Mouse (Mus musculus) left cerebral cortex, adult 18-20 months (tissue): ENCODE results near the gene Zfp354c. TPM values are rescaled to one million over a fixed set of nuclear protein-coding genes. Genes with fewer than 3 reads are reported as not detected.
A peak's percentile ranks its signal among the peaks of the same experiment; 100 is the strongest.

Source experiments
- DNase-seq, 2 experiments: peaks; one replicate each; pipeline ENCODE4 v3.0.0; 2021 to 2022; ENCODE audit warnings: low spot score in 2 of 2, mixed read lengths in 1 of 2
- long read RNA-seq, 2 experiments: library from polyadenylated mRNA; stranded (forward); transcript quantifications; one replicate each; pipeline ENCODE4 v2.0.0; 2021
- total RNA-seq, 2 experiments: library from RNA; stranded (reverse); gene quantifications; 2 replicates each; pipeline ENCODE4 v1.2.3; 2021

Zfp354c gene
- 10 to 100 TPM; 45.4 to 47.2 TPM for total RNA-seq
- long read RNA-seq, experiment 1, full-length matches to known transcripts = 12 of 31 reads
- long read RNA-seq, experiment 1, partial matches to known transcripts = 1 of 31 reads
- long read RNA-seq, experiment 1, other reads (novel, unspliced or antisense) = 18 of 31 reads
- long read RNA-seq, experiment 2, full-length matches to known transcripts = 3 of 11 reads
- long read RNA-seq, experiment 2, partial matches to known transcripts = 0 of 11 reads
- long read RNA-seq, experiment 2, other reads (novel, unspliced or antisense) = 8 of 11 reads

DNA sequence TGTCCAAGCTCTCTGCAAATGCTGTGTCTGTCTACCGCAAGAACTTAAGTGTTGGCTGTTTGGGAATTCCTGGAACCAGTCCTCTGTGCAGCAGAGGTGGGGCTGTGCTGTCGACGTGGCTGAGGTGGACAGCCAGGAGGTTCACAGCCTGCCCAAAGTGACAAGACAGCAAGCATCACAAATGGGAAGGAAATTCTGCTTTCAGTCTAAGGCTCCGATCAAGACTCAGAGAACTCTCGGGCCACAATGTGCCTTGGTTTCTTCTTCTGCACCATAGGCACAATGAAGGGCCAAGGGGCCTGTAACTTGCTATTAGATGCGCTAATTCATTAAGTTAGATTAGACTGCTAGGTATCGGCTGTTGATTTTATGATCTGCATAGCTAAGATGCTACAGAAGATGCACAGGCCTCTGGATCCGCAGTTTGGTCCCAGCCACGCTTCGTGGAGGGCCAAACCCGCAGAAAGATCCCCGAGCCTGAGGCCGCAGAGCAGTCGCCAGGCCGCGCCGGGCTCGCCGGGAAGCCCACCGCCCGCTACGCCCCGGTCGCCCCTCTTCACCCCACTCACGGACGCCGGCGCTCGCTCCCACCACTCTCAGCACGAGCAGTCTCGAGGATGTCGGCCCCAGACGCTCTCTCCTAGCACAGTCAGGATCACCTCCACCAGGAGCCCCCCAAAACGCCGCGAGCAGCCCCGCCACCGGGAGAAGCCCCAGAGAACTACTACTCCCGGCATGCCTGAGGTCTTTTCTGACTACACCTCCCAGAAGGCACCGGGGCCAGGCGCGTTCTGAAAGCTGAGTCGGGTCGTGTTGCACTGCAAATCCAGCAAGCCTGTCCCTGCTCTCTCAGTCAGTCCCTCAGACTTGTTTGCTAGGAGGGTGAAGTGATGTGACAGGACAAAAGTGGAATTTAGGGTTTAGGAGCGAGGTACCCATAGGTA, at the start of gene Zfp354c:
Gene Zfp354c, minus strand, starts transcription at position 715 of the 944 bp plus-strand sequence.
- peak; percentile 86 to 92 for DNase-seq

DNA sequence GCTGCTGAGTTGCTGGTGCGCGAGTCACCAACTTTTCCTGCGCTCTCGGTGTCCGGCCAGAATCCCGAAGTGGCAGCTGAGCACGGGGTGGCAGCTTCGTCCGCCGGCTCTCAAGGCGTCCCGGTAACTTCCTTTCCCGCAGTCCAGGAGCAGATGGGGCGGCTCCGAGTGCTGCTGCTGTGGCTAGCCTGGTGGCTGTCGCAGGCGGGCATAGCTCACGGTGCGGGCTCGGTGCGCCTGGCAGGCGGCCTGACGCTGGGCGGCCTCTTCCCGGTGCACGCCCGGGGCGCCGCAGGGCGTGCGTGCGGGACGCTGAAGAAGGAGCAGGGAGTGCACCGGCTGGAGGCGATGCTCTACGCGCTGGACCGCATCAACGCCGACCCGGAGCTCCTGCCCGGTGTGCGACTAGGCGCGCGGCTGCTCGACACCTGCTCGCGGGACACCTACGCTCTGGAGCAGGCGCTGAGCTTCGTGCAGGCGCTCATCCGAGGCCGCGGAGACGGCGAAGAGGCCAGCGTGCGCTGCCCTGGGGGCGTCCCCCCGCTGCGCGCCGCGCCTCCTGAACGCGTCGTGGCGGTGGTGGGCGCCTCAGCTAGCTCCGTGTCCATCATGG, 23.6 kb upstream of the Zfp354c start:
- peak; percentile 6 to 17 for DNase-seq

DNA sequence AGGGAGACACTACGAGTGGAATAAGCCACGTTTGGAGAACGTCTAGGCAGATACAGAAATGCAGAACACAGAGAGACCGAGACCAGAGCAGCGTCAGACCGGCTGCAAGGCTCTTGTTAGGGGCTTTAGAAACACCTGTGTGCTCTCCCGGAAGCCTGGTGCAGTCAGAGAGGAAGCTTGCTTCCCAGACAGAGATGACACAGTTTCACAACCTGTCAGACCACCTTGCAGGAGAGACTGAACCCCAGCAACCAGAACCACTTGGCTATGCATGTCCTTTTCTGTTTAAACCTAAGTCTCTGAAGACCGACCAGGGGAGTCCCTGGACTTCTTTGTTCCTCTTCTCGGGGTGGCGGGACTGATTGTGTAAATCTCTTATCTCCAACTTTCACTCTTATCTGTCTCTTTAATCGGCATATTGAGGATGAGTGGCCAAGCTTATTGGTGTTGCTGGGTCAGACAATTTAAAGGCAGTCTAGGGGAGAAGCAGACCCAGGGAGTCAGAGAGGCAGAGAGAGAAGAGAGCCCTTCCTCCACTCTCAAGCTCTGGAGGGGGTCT, 22.7 kb upstream of the Zfp354c start, which contains the start of gene Grm6:
Gene Grm6, plus strand, starts transcription at position 509 of the 559 bp plus-strand sequence.
- no peak for DNase-seq

DNA sequence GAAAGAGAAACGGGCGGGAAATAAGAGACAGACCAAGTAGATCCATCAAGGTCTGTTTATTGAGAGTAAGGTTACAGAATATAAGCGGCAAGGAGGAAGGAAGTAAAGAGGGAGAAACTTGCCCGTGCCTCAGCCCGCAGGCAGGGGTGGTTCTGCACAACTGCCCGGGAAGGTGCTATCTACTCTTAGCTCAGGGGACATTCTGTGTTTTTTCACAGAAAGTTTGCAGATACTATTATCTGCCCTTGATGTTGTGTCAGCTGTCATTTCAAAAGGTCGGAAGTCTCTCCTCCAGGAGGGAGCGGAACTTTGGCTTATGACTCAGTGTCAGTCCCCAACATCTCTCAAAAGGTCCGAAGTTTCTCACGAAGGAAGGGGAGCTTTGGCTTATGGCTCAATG, 21.8 kb upstream of the Zfp354c start:
- DNase-seq = no peak

DNA sequence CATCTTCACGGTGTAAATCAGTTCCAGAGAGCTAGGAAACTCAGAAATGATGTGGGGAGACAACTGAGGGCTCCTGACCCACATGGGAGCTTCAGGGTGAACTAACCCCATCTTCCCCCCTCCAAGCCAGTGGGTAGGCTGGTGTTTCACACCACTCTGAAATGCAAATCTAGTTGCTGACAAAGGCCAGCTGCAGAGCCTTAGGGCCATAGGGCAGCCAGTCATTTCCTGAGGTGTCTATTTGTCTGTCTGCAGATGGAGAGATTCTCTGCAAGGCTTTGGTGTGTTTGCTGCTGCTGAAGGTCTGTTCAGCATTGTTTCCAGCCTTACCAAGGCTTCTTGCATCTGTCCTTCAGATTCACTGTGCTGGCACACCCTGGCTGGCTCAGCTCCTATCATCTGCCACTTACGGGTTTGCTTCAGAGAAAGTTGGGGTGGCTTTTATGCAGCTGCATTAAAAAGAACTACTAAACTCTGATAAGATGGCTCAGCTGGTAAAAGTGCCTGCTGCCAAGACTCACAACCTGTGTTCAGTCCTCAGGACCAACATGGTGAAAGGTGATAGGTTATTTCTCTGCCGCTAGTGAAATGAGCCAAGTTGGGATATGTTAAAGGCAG, 21.1 kb upstream of the Zfp354c start:
- DNase-seq = no peak

DNA sequence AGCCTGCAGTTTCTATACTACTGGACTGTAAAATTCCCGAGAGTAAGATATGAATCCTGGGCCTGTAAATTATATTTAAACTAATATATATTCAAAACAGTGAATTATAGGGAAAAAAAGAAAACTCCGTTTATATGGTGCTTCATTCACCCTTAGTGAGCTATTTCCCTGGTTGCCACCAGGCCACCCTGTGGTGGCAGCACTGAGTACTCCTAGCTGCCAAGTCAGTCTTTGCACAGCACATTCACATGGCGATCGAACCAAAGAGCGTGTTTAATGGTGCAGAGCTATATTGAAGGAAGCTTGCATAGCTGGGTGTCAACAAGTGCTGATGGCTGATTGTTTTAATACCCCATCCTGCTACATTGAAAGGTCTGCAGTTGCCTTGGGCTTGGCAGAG, 19.5 kb upstream of the Zfp354c start:
- DNase-seq = peak in 1 of 2 experiments; percentile 5

DNA sequence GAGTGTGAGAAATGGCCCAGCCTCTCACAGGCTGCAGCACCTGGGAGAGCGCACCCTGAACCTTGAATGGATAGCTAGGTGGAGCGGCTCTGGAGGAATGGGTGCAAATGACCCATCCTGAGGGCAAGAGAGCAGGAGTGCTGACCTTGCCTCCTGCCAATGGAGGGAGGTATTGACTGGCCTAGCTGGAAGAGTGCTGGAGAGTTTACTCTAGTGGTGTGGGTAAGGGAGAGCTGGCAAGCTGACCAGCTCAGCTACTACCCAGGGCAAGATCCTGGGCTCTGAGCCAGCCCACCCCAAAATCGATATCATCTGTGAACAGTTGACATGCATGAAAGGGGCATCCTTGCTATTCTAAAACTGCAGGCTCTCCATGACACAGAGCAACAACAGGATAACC, 18.4 kb upstream of the Zfp354c start:
- DNase-seq = no peak

DNA sequence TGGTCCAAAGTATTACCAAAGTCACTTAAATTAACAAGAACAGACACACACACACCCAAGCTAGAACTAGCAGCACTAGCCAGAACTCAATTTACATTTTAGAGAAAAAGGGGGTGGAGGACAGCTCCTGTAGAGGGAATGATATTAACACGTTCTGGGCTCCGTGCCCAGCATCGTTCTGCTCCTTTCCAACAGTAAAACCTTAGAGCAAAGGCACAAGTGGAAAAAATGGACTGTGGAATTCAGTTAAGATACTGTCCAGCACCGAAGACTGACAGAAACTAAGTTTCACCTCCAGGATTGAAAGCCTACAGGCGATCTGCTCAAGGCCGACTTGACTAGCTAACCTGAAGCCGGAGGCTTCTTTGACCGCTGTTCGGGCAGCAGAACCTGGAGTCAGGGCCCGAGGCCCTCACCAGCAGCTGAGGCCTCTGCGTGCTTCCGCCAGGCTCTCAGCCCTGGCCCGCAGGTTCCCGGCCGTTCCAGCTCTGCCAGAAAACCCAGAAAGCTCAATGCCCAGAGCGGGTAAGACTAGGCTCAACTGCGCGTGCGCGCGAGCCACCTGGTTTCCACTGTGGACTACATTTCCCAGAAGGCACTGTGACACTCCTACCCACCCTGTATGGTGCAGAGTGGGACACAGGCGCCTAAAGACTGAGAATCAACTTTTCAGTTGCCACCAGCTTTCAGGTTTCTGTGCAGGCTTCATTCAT, 13.7 kb upstream of the Zfp354c start, which contains the start of gene Zfp879:
Gene Zfp879, minus strand, starts transcription at position 530 of the 713 bp plus-strand sequence.
- peak; percentile 97 to 98 for DNase-seq

DNA sequence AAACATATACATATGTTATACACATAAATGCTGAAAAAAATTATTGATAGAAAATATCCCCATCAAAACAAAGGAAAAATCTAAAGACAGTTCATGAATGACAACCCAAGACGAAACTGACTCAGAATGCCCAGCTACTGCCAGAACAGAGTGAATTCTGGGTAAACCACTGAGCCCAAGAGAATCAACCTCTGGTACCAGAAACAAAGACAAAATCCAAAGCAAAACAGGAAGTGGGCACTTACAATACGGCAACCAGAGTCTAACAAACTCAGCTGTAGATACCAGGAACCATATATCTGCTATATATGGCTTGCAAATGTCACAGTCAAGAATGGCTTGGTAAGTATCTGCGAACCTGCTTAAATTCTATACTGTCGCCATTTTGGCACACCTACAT, 8.2 kb upstream of the Zfp354c start:
- no peak for DNase-seq

DNA sequence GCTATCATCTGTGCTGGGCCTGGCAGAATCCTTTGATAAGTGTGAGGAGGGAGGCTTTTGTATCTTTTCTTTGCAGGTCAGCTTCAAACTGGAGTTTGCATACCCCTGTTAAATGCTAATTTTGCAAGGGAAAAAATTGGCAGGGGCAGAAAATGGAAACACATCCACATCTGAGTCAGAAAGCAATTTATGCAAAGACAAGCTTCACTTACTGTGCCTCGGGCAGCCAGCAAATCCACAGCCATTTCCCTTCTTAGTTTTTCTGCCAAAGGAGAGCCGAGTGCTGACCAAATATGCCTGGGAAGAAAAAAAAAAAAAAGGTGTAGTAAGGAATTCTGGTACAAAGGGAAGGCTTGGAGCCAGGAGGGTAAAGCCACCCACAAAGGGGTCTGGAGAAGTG, 1.3 kb downstream of the Zfp354c start:
- no peak for DNase-seq

DNA sequence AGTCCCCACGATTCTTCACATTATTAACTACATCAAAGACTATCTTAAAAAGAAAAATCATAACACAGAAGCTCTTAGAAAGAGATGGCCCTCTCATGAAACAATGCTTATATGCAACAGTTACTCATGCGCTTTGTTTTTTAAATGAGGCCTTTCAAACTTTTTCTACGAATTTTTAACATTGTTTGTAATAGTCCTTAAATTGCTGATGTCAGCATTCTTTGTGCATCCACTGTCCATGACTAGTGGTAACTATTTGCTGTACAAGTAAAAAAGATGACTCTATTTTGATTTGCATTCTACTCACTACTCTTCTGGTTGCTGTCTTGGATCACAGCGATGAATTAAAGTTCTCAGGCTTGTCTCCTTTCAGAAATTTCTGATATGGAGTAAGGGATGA, 13.3 kb downstream of the Zfp354c start:
- DNase-seq = no peak

DNA sequence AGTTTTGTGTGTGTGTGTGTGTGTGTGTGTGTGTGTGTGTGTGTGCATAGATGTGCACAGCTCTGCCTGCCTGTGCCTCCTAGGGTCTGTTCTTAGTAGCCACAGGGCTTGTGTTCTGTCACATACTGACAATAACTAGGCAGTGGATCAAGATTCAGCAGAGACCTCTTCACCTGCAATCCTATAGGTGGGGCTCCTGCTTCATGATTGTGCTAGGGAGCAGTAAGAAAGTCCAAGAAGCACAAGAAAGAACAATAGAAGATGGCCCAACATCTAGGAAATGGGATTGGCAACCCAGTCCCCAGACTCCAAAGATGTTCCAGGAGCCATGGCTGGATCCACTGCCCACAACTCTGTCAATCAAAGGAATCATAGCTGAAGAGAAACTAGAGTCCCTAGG, 28.7 kb downstream of the Zfp354c start:
- no peak for DNase-seq

DNA sequence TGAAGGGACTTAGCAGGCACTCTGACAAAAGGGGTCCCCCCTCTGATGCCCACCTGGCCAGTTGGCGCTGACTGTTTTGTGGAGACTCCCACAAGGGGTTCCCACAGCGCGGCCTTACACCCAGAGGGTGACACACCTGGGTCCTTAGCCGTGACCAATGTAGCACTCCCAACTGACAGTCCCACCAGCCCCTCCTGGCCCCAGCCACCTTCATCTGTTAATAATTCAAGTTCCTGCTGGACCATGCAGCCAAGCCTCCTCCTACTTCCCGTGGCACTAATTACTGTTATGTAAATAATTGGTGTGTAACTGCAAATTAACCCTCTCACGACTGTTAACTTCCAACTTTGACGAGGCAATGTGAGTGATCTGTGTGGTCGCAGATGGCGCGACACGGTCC, 29.9 kb downstream of the Zfp354c start:
- no peak for DNase-seq

DNA sequence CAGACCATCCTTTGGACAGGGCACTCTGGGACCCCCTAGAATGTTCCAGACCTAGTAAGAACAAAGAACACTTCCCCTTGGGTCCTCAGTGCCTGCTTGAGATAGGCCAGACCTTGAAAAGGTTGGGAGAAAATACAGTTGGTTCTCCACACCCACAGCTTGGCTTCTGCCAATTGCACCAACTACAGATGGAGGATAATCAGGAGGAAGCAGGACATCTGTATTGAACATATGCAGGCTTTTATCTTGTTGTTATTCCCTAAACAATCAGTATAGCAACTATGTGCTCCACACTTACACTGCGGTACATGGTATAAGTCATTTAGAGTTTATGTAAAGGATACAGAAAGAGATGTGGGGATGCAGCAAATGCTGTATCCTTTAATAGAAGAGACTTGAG, 56.5 kb downstream of the Zfp354c start:
- no peak for DNase-seq

DNA sequence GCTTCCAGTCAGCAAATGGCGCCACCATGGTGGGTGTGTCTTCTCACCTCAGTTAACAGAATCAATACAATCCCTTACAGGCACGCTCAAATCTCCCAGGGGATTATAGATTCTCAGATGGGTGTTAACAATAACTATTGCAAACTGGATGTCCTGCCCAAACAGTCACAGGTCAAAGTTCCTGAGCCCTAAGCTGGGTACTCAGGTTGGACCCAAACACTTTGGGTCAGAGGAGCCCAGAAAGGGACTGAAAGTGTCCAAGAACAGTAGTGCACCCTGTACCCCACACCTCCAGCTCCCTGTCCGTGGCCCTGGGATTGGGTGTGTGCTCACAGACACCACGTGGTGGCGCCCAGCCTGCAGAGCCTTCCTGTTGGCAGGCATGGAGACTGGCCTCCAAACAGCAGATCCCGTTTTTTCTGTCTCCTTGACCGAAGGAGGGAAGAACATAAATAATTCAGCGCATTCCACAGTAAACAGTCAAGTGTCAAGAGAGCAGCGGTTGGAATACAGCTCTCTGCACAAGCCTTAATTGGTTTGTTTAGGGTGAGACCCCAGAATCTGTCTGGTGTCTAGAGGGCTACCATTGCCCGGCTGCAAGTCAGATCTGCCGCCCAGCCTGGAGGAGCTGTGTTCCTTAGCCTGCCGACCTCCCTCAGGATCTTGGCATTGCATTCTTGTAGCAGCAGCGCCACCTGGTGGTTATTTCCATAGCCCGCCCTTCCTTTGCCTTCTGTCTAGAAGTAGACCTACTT, 58.4 kb downstream of the Zfp354c start:
- peak; percentile 89 to 95 for DNase-seq

DNA sequence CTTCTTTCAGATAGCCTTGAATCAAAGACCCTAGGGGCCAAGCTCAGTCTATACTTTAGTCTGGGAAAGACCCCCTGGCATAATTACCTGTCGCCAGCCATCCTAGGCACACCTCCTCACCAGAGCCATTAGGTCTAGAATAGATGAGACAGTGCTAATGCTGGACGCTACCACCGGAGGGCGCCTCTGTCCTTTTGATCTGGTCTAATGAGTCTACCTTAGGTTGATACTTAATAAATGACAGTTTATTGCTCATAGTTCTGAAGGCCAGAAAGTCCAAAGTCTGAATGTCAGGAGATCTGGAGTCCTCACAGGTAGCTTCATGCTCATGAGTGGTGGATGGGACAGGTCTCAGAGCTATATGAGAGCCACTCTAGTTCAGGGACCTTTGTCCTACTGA, 60.5 kb downstream of the Zfp354c start:
- peak; percentile 46 to 54 for DNase-seq

DNA sequence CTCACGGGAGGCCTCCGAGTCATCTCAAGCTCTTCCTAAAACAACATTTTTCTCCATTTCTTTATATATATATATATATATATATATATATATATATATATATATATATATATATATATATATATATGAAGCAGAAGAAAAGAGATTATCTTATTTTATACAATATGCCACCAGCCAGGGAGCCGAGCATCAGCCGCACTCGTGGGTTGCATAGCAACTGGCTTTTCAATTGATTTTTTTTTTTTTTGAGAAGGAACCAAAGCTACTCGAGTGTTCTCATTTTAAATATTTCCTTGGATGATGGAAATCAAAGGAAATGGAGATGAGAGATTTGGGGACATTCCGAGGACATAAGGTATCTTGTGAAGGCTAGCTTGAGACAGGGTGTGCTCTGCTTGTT, 61.1 kb downstream of the Zfp354c start:
- no peak for DNase-seq
